Mouse (Mus musculus) heart, adult 2 months (tissue): ENCODE data around the gene Twist2.

Source experiments
- CTCF ChIP-seq: fragments of 200-600 bp; IDR thresholded peaks from 2 replicates; pipeline ENCODE4 v1.8.1; 2022; ENCODE audit warnings: antibody characterized with exemption, mild to moderate bottlenecking, moderate library complexity
- POLR2A ChIP-seq: fragments of 200-500 bp; IDR thresholded peaks from 2 replicates; pipeline ENCODE4 v1.6.1; 2011; ENCODE audit warnings: mild to moderate bottlenecking, low read depth, low read length, control low read depth; ENCODE audit not compliant: insufficient read depth

- TF ChIP-seq CTCF: 0 out of 2 replicates have a peak, but pooled peaks have one; percentile 18
- TF ChIP-seq POLR2A: no peak
Measured at GRCm38 (mm10) chr1:91781182-91781581, 20.1 kb upstream of the Twist2 start.
